Mouse (Mus musculus) T-helper 17 cell (primary cell): ENCODE measurements around the gene Tmem255b.

Source experiments
- in situ Hi-C, 2 experiments: fragments of 300-600 bp; cut with MboI, MseI; formaldehyde crosslinking; loops; 1 replicate in 1 of 2; 2 replicates in 1 of 2; pipeline ENCODE4 v1.15.1; 2025; ENCODE audit warnings: high pct_unique_total_duplicates in 2 of 2

Tmem255b gene

GRCm38 (mm10) chr8:13446456-13446855 lies 11.5 kb downstream of the Tmem255b start:
- in situ Hi-C loops = no loop called here

GRCm38 (mm10) chr8:13448145-13448544 lies 13.2 kb downstream of the Tmem255b start:
- in situ Hi-C loops = no loop called here

GRCm38 (mm10) chr8:13451747-13452277 lies 16.8 kb downstream of the Tmem255b start:
- in situ Hi-C loops = no loop called here

GRCm38 (mm10) chr8:13454341-13455113 lies 19.5 kb downstream of the Tmem255b start:
- in situ Hi-C loops = no loop called here

GRCm38 (mm10) chr8:13455295-13455694 lies 20.3 kb downstream of the Tmem255b start:
- in situ Hi-C loops = no loop called here

GRCm38 (mm10) chr8:13459431-13459830 lies 24.4 kb downstream of the Tmem255b start:
- in situ Hi-C loops = no loop called here

GRCm38 (mm10) chr8:13461085-13461765 lies 26.2 kb downstream of the Tmem255b start:
- in situ Hi-C loops = loop anchor here (5.0 kb wide), 1 partner anchor 49 kb away; no protein-coding TSS in a partner anchor

- in situ Hi-C loops = loop anchor here (5.0 kb wide), 1 partner anchor 50 kb away; no protein-coding TSS in a partner anchor
Measured at GRCm38 (mm10) chr8:13461843-13462242, 26.9 kb downstream of the Tmem255b start.

- in situ Hi-C loops = loop anchor here (5.0 kb wide), 1 partner anchor 50 kb away; no protein-coding TSS in a partner anchor
Measured at GRCm38 (mm10) chr8:13462392-13462791, 27.4 kb downstream of the Tmem255b start.

GRCm38 (mm10) chr8:13465324-13465723 lies 30.3 kb downstream of the Tmem255b start:
- in situ Hi-C loops = no loop called here

- in situ Hi-C loops = no loop called here
Measured at GRCm38 (mm10) chr8:13466989-13467388, 32.0 kb downstream of the Tmem255b start.

GRCm38 (mm10) chr8:13468737-13469136 lies 33.7 kb downstream of the Tmem255b start:
- in situ Hi-C loops = no loop called here

- in situ Hi-C loops = no loop called here
Measured at GRCm38 (mm10) chr8:13471484-13471883, 36.5 kb downstream of the Tmem255b start.

GRCm38 (mm10) chr8:13472284-13472683 lies 37.3 kb downstream of the Tmem255b start:
- in situ Hi-C loops = no loop called here

- in situ Hi-C loops = no loop called here
Measured at GRCm38 (mm10) chr8:13475892-13476291, 40.9 kb downstream of the Tmem255b start.

- in situ Hi-C loops = no loop called here
Measured at GRCm38 (mm10) chr8:13481089-13481554, 46.1 kb downstream of the Tmem255b start.

- in situ Hi-C loops = no loop called here
Measured at GRCm38 (mm10) chr8:13481596-13481995, 46.6 kb downstream of the Tmem255b start.

- in situ Hi-C loops = no loop called here
Measured at GRCm38 (mm10) chr8:13482101-13482801, 47.3 kb downstream of the Tmem255b start.

GRCm38 (mm10) chr8:13483191-13483590 lies 48.2 kb downstream of the Tmem255b start:
- in situ Hi-C loops = no loop called here

- in situ Hi-C loops = no loop called here
Measured at GRCm38 (mm10) chr8:13489351-13489750, 54.4 kb downstream of the Tmem255b start.

GRCm38 (mm10) chr8:13489986-13490910 lies 55.3 kb downstream of the Tmem255b start:
- in situ Hi-C loops = no loop called here
